ENCODE assay signal across 8 mouse cellular contexts in the genomic region with DNA sequence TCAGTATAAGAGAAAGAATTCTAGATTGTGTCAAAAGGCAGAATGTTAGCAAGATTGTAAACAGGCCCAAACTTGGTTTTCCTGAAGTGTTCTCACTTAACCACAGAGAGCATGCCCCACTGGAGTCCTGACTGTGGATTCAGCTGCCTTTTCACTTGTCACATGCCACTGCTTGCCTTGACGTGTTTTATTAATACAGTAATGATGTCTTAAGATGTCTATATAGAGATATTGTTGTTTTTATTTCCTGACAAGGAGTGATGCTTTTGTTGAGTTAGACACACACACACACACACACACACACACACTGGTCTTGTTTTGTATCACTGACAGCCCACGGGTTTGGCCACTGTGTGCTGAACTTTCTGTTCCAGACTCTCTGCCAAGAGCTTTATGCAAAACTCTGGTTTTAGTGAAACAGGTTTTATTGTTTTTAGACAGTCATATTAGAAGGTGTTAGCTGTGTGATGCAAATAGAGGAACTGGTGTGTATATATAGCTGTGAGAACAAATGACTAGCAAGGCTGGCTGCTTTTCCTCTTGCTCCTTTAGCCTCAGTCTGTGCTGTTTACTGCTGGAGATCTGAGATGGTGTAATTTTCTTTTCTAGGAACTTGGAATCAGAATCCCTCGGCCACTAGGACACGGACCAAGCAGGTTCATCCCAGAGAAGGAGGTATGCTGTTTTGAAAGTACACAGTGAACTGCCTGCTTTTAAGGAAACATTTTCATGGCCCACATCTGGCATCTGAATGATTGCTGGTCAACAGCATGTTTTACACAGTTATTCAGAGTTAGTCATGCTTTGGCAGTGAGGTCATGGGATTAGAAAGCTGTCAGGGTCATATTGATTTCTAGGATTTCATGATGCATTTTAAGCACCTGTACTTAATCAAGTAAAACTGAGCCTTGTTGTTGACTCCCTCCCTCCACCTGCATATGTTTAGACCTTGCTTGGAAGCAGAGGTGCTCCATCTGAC.
DNase-seq lines count a peak whose midpoint lies in the region; ATAC-seq lines count a peak whose summit lies in the region.

No protein-coding gene starts in this region.

- H3K9me3 ChIP-seq in heart, embryonic 15.5 days (replicated peaks) = 0 out of 2 replicates have a peak, but pooled peaks cover under 1% of the 10 kb centered on the region

- whole genome bisulfite sequencing in heart, embryonic 15.5 days = 30% methylated on average over 4 of the region's 4 CpGs

- H3K36me3 ChIP-seq in heart, embryonic 15.5 days = peaks cover 8% of the 10 kb centered on the region

- no peak for DNase-seq in frontal cortex, postnatal 14 days (ENCODE audit: low spot score in 2 of 2)
- DNase-seq in spleen, adult 18-20 months = peak; percentile 36 to 37
- DNase-seq in spleen, adult 12 weeks (ENCODE audit: low spot score) = no peak
- peak; percentile 76 for DNase-seq in lung, postnatal 25 days (ENCODE audit: low spot score)
- DNase-seq in thymus, postnatal 25 days = no peak
- no peak for DNase-seq in Muller cell, postnatal 12 days (ENCODE audit: inconsistent ontology term)

- no peaks in the 10 kb centered on the region for H3K27me3 ChIP-seq in heart, embryonic 15.5 days

- ATAC-seq in frontal cortex, adult (ENCODE audit: low TSS enrichment) = peak; percentile 69
- no peak for ATAC-seq in heart, embryonic 15.5 days (replicated peaks; ENCODE audit: insufficient number of reproducible peaks, insufficient read depth, low FRiP score, low read depth)

- H3K9ac ChIP-seq in heart, embryonic 15.5 days = no peak overlapping the region

- H3K4me1 ChIP-seq in heart, embryonic 15.5 days (replicated peaks) = peaks cover 32% of the 10 kb centered on the region

- no peak overlapping the region for H3K4me2 ChIP-seq in heart, embryonic 15.5 days

- H3K4me3 ChIP-seq in heart, embryonic 15.5 days = no peak overlapping the region

- H3K27ac ChIP-seq in heart, embryonic 15.5 days = peak overlapping the region; percentile 68

Comparison
In these comparisons a context has a peak if more than half of its experiments do, and no peak if none do; other contexts are left out.
1. DNase-seq: peak in spleen, adult 18-20 months (2 of 2) and lung, postnatal 25 days (single experiment); none in frontal cortex, postnatal 14 days (0 of 2), spleen, adult 12 weeks (single experiment), thymus, postnatal 25 days (single experiment) and Muller cell, postnatal 12 days (single experiment).